Mouse (Mus musculus): ENCODE data around the gene Rbm44.
A peak's percentile ranks its signal among the peaks of the same experiment; 100 is the strongest.

The Rbm44 gene

DNA sequence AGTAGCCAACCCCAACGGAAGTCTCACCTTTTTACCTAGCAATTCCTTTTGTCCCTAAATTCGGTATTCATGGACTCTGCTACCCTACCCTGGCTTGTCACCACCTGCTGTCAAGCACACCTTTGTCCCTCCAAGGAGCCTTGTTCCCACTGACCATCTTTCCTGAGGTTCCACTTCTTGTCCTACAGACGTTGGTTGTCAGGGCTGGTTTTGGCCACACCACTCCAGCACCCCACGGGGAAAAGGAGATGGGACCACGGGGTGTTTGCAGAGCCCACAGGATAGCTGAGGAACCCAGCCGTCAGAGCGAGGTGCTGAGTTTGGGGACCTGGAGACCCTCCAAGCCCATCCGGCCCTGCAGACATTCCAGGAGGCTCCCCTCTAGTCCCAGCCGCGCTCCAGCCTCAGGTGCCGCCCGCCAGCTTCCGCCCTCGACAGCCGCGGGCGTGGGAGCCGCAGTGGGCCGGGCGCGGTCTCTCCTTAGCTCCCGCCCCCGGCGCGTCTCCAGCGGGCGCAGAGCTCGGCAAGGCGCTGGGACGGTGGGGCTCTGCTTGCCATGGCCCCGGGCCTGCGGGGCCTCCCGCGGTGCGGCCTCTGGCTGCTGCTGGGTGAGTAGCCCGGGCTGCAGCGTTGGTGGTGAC lies 34.8 kb downstream of the Rbm44 start, which contains the start of gene Ramp1:
Ramp1 (plus strand) TSS at position 290 of the 641 bp plus-strand sequence.
- DNase-seq, result no peak

GRCm38 (mm10) chr1:91180174-91180565 lies 35.3 kb downstream of the Rbm44 start:
- no peak for DNase-seq

GRCm38 (mm10) chr1:91180723-91181122 lies 35.8 kb downstream of the Rbm44 start:
- DNase-seq, result no peak

DNA sequence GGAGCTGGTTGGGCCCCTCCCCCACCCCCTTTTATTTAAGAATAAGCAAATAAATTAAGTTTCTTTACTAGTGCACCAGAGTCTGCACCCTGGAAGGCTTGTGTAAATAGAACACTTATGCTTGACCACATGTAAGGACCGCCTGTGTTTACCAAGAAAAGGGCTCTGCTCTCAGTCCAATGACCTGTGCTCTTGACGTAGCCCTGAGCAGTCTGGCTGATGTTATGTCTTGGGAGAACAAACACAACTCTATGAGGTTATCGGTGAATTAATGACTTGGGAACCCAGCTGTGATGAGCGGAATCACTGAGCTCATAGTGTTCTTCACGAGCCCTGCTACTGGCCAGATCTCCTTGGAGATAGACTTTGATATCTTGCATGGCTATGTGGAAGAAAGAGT lies 36.4 kb downstream of the Rbm44 start:
- DNase-seq, result no peak

- DNase-seq, result no peak
Measured at GRCm38 (mm10) chr1:91181784-91182450, 37.0 kb downstream of the Rbm44 start.

DNA sequence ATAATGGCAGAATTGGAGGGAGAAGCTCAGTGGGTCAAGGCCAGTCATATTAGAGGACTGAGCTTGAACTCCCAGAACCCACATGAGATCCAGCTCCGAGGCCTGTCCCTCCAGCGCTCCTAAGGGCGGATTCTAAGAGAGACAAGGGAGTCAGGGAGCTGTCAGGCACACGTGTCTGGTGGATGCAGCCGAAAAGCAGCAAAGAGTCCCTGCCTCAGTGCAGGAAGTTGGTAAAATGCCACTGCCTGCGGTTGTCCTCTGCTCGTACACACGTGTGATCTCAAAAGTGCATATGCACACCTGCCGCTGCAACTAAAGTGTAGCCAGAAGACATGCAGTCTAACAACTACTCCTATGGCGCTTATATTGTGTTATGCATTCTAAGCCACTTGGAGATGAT lies 38.4 kb downstream of the Rbm44 start:
- DNase-seq, result no peak

- no peak for DNase-seq
Measured at GRCm38 (mm10) chr1:91186677-91187076, 41.8 kb downstream of the Rbm44 start.

GRCm38 (mm10) chr1:91187315-91187714 lies 42.4 kb downstream of the Rbm44 start:
- DNase-seq, result no peak

DNA sequence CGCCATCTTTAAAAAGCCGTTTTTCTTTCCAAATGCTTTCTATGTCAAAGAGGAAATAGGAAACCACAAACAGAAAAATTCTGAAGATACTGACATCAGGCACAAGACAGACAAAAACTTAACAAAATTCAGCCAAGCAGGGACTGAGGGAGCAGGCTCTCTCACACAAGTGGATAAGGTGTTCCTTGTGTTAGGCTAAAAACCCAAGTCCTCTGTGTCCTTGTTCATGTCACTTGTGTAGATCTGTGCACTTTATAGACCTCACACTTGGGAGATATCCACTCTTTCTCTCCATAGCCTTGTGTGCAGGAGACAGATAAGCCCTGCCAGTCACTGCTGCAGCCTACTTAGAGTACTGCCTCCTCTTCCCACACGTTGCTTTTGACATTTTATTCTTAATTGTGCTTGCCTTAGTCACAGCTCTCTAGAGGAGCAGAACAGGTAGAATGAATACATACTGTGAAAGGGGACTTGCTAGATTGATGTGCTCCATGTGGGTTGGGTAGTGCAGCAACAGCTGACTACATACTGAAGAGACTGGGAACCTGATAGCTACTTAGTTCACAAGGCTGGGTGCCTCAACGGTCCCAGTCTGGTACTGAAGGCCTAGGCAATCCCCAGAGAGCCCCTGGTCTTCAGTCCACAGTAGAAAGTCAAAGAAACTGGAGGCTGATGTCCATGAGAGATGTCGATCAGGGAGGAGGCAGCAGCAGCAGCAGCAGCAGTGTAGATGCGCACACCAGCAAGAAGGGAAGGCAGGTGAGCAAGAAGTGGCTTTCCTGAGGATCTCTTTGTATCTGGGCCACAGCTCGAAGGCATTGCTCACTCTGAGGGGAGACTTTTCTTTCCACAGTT lies 43.1 kb downstream of the Rbm44 start:
- DNase-seq, result no peak

DNA sequence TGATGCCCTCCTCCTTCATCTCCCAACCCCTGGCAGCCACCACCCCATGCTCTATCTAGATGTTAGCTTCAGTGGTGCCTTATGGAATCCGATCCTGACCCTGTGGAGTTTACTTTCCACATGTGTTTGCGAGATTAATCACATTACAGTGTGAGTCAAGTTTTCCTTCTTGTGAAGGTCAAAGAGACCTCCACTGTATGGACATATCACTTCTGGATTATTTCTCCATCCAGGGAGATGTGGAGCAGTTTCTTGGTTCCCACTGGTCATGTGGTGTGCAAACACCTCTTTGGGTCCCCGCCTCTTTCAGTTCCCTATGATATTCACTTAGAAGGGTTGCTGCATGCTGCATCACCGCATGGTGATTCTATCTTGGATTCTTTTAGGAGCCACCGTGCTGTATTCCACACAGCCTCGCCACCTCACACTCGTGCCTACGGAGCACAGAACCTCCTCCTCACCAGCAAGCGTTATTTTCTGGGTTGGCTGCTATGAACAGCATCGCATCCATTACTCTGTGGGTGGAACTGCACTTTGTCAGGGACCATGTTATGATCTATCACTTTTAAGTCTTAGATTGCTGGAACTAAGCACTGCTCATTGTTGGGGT lies 44.1 kb downstream of the Rbm44 start:
- no peak for DNase-seq

GRCm38 (mm10) chr1:91192184-91192583 lies 47.3 kb downstream of the Rbm44 start:
- no peak for DNase-seq

DNA sequence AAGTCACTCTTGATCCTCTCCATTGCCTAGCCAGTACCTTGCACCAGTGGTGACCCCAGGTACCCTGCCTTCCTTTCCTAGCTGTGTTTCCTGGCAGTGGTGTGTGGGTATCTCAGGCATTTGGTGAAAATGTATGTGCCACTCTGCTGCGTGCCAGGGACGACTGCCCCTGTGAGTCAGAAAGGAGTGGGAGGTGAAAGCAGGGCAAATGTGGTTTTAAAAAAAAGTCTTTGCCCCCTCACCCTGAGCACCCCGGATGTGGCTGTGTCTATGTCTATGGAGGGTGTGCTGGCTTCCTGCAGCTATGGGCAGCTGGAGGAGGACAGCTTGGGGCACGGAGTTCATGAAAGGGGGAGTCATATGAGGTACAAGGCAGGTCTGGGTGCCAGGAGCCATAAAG lies 48.4 kb downstream of the Rbm44 start:
- DNase-seq, result no peak

DNA sequence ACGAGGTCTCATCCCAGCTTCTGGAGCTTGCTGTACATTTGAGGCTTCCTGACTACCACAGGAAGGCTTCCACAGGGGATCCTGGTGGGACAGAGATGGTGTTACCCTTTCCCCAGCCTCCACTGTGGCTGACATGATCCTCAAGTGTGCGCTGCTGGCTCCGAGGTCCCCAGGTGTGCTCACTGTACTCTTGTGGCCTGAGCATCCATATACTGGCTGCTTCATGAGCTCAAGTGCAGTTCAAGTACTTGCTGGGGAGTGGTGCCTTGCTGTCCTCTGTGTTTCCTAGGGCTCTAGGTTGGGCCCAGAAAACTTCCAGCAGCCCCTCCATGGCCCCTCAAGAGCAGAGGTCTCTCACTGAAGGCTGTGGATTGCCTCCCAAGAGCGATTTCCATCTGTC lies 48.8 kb downstream of the Rbm44 start:
- DNase-seq, result no peak

GRCm38 (mm10) chr1:91199793-91200192 lies 54.9 kb downstream of the Rbm44 start:
- no peak for DNase-seq

DNA sequence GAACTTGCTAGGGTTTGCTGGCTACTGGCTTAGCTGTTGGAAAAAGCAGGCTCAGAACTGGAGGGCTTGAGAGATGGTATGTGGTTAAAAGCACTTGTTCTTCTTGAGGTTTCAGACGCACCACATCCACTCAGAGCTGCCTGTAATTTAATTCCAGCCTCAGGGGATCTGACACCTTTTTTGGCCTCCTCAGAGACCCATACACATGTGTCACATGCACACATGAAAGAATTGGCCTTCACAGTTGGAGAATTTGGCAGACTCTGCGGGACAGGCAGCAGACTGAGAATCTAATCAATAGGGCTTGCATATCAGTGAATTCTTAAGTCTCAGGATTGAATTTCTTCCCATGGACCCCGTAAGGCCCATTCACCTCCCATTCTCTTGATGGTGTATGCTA lies 56.2 kb downstream of the Rbm44 start:
- DNase-seq, result no peak

DNA sequence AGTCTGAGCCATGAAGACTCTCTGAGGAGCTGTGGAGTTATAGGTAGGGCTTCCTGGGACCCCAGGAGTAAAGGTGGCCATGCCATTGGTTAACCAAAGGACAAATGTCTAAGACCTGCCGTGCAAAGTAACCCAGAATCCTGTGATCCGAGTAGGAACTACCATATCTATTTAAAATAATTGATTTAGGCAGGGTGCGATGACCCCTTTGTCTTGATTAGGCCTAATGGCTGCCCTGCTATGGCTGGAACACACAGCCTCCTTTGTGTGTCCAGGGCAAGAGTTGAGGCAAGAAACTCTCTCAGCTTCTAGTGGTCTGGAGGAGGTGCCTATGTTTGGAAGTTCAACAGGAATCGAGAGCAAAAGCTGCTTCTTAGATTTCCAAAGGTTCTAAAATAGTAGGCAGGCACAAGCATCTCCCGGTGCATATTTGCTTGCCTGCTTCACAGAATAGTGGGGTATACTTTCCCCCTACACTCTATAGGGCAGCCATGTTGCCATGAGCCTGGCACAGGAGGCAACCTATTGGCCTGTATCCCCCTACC lies 59.4 kb downstream of the Rbm44 start:
- DNase-seq, result no peak

- no peak for DNase-seq
Measured at GRCm38 (mm10) chr1:91205651-91206050, 60.8 kb downstream of the Rbm44 start.

DNA sequence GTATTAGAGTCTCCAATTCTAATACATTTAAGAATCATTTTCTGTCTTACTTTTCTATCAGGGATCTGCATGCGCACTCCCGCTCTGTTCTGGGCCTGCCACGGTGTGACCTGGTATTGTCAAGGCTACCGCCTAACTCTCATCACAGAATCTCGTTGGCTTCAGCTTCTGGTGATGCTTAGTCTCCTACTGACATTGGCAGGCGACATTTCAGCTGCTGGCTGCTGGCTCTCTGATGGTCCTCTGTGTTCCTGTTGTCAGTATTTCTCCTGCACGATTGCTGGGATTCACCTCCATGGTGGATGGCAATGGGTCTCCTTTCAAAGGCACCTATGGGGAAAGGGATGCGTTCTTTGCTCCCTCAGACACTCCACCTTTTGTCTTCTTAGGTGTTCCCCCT lies 61.4 kb downstream of the Rbm44 start:
- no peak for DNase-seq

- no peak for DNase-seq
Measured at GRCm38 (mm10) chr1:91206873-91207272, 62.0 kb downstream of the Rbm44 start.

GRCm38 (mm10) chr1:91207334-91208074 lies 62.6 kb downstream of the Rbm44 start:
- DNase-seq, result no peak

DNA sequence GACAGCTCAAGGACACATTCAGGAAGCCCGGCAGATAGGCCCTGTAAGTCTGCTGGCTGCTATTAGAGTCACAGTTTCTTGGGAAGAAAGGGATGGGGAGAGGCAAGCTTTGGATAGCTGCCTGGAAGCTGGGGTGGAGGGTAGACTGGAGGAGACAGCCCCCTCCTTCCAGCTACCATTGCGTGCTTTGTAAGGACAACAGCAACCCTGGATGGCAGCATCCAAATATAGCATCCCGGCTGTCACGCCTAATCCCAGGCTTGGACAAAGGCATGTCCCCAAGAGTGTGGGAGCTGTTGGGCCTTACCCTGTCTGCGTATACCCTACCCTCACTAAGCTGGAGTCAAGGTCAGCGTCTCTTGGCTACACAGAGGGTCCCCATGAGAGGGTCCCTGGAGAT lies 64.5 kb downstream of the Rbm44 start:
- DNase-seq, result peak; percentile 21

- DNase-seq, result peak; percentile 73
Measured at GRCm38 (mm10) chr1:91209785-91210184, 64.9 kb downstream of the Rbm44 start.

Data from cerebellum, adult 9-11 months (tissue).